Mouse (Mus musculus): ENCODE results near the gene Usp46.

DNA sequence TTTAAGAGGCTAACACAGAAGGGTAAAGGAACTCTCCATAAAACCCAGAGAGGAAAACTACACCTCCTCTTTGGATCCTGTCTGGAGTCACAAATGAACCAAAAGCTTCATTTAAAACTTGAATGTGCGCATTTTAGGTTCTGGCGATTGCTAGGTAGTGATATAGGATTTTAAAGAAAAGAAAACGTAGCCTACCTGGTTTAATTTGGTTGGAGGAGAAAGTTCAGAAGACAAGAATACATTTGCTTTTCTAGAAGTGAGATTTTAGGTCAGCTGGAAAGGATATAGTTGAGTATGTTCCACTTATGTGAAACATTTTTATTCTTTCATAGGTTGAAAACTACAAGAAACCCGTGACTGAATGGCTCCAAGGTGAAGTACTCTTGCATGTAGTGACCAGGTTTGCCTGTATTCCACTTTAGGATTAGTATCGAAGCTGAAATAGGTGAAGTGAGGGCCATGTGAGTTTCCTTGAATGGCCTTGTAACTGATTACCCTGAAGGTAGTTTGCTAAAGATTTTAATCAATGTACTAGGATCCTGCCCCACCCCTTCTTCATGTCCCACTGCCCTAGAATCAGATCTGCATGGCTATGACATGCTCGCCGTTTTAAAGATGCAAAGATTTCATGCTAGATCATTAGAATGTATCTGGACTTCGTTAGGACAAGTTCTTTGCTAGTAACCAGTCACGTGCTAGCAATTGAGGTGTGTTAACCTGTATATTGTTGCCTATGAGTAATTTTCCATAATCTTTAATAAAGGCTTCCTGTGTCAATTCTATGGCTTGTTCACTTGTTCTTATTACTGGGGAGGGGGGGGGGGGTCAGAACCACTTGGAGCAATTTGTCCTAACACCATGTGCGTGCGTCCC, 25.6 kb upstream of the Usp46 start:
- no peak for TF ChIP-seq ZNF384 (IDR thresholded peaks at IDR 0.05; ENCODE audit: low read depth, low read length)
- no peak for TF ChIP-seq CHD2 (IDR thresholded peaks at IDR 0.05; ENCODE audit: low read depth, low read length)
- TF ChIP-seq ZC3H11A (IDR thresholded peaks at IDR 0.05; ENCODE audit: borderline replicate concordance, low read depth, low read length) = no peak
- no peak for TF ChIP-seq MAFK (IDR thresholded peaks at IDR 0.05; ENCODE audit: insufficient read depth, low read depth, low read length)
